Mouse (Mus musculus) hindbrain, embryonic 13.5 days (tissue): Measurements from ENCODE around the gene Rbfox2. TPM values are rescaled to one million over a fixed set of nuclear protein-coding genes. Genes with fewer than 3 reads are reported as not detected.

Experiments
- ATAC-seq: fragments of 200-750 bp; cut with Nextera tagmentation; 2 replicates; pipeline ENCODE4 v1.8.0; 2017; ENCODE audit warnings: moderate TSS enrichment; ENCODE audit not compliant: low FRiP score
- H3K27ac ChIP-seq: fragments of 300-500 bp; sonication (generic); 2 replicates; pipeline ENCODE4 v1.5.1; 2015; ENCODE audit warnings: inconsistent platforms, mild to moderate bottlenecking, moderate library complexity
- H3K27me3 ChIP-seq: fragments of 300-500 bp; sonication (generic); 2 replicates; pipeline ENCODE4 v1.6.1; 2015; ENCODE audit warnings: mild to moderate bottlenecking, inconsistent platforms
- H3K36me3 ChIP-seq: fragments of 300-500 bp; sonication (generic); 2 replicates; pipeline ENCODE4 v1.6.1; 2015; ENCODE audit warnings: mild to moderate bottlenecking, inconsistent platforms
- H3K4me1 ChIP-seq: fragments of 300-500 bp; sonication (generic); replicated peaks from 2 replicates; pipeline ENCODE4 v1.6.1; 2015; ENCODE audit warnings: inconsistent platforms
- H3K4me2 ChIP-seq: fragments of 300-500 bp; sonication (generic); 2 replicates; pipeline ENCODE4 v1.6.1; 2015; ENCODE audit warnings: inconsistent platforms, mild to moderate bottlenecking, moderate library complexity
- H3K4me3 ChIP-seq: fragments of 300-500 bp; sonication (generic); 2 replicates; pipeline ENCODE4 v1.5.1; 2015; ENCODE audit warnings: mild to moderate bottlenecking, inconsistent platforms
- H3K9ac ChIP-seq: fragments of 300-500 bp; sonication (generic); 2 replicates; pipeline ENCODE4 v1.6.1; 2015; ENCODE audit warnings: mild to moderate bottlenecking, inconsistent platforms
- H3K9me3 ChIP-seq: fragments of 300-500 bp; sonication (generic); 2 replicates; pipeline ENCODE4 v1.6.1; 2016; ENCODE audit warnings: inconsistent platforms
- WGBS: fragments of 180-500 bp; shearing (Covaris S2); methylation state at CpG from one replicate; pipeline ENCODE4 v1.1.7; 2015; 5-methylcytosine and 5-hydroxymethylcytosine counted together
- polyA plus RNA-seq: library from polyadenylated mRNA; unstranded; fragments of >200 nt; fragmentation: Nextera tagmentation; extraction: Ambion mirVana; gene quantifications from 2 replicates; pipeline ENCODE4 v1.2.1, GENCODE M21; 2015

Rbfox2 gene
- polyA plus RNA-seq, 1 experiment from 2014 or later = 158 TPM

GRCm38 (mm10) chr15:77142787-77143186 lies 164.0 kb downstream of the Rbfox2 start:
- Histone ChIP-seq H3K4me3 (no peak overlapping the region), H3K9ac (no peak overlapping the region), H3K9me3 (no peaks in the 10 kb centered on the region), H3K27ac (no peak overlapping the region), H3K36me3 (peaks cover 3% of the 10 kb centered on the region), H3K4me1 (peaks cover 86% of the 10 kb centered on the region), H3K27me3 (no peaks in the 10 kb centered on the region), H3K4me2 (no peak overlapping the region)
- no peak for ATAC-seq
- 91% methylated on average over 5 of the region's 5 CpGs for WGBS

GRCm38 (mm10) chr15:77142352-77142751 lies 164.5 kb downstream of the Rbfox2 start:
- Histone ChIP-seq H3K4me1 (peaks cover 83% of the 10 kb centered on the region), H3K9ac (no peak overlapping the region)
- WGBS = 76% methylated on average over 6 of the region's 6 CpGs

DNA sequence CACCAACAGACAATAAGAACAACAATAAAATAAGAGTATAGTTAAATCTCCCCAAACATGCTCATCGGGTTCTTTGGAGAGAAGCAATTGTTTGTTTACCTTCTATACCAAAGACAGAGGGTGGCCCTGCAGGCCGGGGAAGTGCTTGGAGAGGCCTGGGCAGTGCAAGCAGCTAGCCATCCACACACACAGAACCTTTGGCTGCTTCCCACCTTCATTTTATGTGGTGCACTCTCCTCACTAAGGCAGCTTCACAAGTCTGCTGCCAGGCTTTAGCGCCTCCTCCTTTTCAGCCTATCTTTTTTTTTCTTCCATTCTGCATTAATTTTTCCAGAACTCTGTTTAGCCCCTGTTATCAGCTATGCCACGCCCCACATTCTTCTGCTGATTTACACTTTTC lies 165.1 kb downstream of the Rbfox2 start:
- H3K27me3 ChIP-seq = no peaks in the 10 kb centered on the region
- 69% methylated on average over 4 of the region's 4 CpGs for WGBS
- H3K4me3 ChIP-seq = no peak overlapping the region
- H3K9me3 ChIP-seq = no peaks in the 10 kb centered on the region
- peaks cover 81% of the 10 kb centered on the region for H3K4me1 ChIP-seq
- H3K27ac ChIP-seq = no peak overlapping the region
- peaks cover 3% of the 10 kb centered on the region for H3K36me3 ChIP-seq
- H3K4me2 ChIP-seq = no peak overlapping the region
- H3K9ac ChIP-seq = no peak overlapping the region
- no peak for ATAC-seq

More at GRCm38 (mm10) chr15:77142352-77142751, 164.5 kb downstream of the Rbfox2 start:
- H3K36me3 ChIP-seq = peaks cover 3% of the 10 kb centered on the region
- H3K4me2 ChIP-seq = no peak overlapping the region
- H3K9me3 ChIP-seq = no peaks in the 10 kb centered on the region
- H3K4me3 ChIP-seq = no peak overlapping the region
- H3K27me3 ChIP-seq = no peaks in the 10 kb centered on the region
- no peak for ATAC-seq
- H3K27ac ChIP-seq = 0 out of 2 replicates have a peak overlapping the region, but pooled peaks have one; percentile 23

DNA sequence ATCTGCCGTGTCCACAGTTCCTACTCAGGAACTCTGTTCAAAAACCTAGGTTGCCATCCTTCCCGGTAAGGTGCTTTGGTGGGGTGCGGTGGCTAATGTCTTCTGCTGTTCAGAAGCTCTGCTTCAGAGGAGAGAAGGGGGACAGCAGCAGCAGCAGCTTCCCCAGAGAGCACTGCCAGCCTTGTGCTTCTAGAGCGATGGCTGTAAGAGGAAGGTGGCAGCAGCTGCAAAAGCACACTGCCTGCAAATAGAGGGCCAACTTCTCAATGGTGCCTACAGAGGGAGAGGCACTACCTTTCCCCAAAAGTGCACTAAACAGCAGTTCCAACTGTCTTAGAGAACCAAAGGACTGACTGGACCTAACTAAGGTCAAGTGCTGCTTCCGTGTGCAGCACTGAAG lies 168.5 kb downstream of the Rbfox2 start:
- H3K4me2 ChIP-seq = no peak overlapping the region
- H3K4me1 ChIP-seq = peaks cover 51% of the 10 kb centered on the region
- H3K36me3 ChIP-seq = peaks cover 16% of the 10 kb centered on the region
- no peaks in the 10 kb centered on the region for H3K27me3 ChIP-seq
- peak overlapping the region; percentile 24; the same call in 1 of the 2 replicates for H3K27ac ChIP-seq
- H3K9ac ChIP-seq = no peak overlapping the region
- WGBS = 68% methylated on average over 5 of the region's 5 CpGs
- ATAC-seq = no peak
- H3K9me3 ChIP-seq = no peaks in the 10 kb centered on the region
- no peak overlapping the region for H3K4me3 ChIP-seq

DNA sequence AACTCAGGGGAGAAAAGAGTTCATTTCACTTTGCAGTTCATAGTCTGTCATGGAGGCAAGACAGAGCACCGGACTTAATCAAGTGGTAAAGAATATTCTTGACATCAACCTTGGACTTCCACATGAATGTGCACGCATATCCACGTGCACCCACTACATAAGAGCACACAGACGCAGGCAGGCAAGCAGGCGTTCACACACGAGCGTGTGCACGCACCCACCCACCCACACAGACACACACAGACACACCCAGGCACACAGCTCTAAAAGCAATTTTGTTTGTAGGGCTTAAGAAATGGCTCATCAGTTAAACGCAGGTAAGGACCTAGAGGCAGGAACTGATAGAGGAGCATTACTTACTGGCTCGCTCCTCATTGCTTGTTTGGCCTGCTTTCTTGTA lies 172.3 kb downstream of the Rbfox2 start:
- Histone ChIP-seq H3K4me2 (no peak overlapping the region), H3K9ac (no peak overlapping the region), H3K4me1 (peaks cover 14% of the 10 kb centered on the region), H3K27me3 (no peaks in the 10 kb centered on the region), H3K27ac (no peak overlapping the region), H3K36me3 (peaks cover 39% of the 10 kb centered on the region), H3K9me3 (no peaks in the 10 kb centered on the region), H3K4me3 (no peak overlapping the region)
- 97% methylated on average over 10 of the region's 10 CpGs for WGBS
- no peak for ATAC-seq

GRCm38 (mm10) chr15:77129154-77129553 lies 177.7 kb downstream of the Rbfox2 start:
- WGBS = 79% methylated on average over 8 of the region's 8 CpGs
- H3K36me3 ChIP-seq = peaks cover 39% of the 10 kb centered on the region

DNA sequence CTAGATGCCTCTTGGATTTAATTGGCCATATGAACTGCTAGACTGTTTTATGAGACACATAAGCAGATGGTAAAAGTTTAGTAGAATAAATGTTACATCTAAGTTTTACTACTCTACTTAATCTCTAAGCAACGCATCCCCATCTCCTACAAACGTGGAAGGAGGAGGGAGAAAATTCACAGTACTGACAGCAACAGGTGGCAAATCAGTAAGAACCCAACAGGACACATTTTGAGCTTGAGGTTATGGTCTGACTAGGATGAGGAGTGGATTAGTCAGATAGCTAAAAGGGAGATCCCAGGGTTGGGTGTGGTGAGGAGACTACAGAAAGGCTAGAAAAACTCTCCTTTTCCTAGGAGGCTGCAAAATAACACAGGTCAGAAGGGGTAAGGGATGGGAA lies 179.1 kb downstream of the Rbfox2 start:
- Histone ChIP-seq H3K9ac (no peak overlapping the region), H3K9me3 (no peaks in the 10 kb centered on the region), H3K4me2 (no peak overlapping the region), H3K4me3 (no peak overlapping the region), H3K27ac (no peak overlapping the region), H3K4me1 (0 out of 2 replicates have a peak, but pooled peaks cover 2% of the 10 kb centered on the region), H3K36me3 (peaks cover 37% of the 10 kb centered on the region), H3K27me3 (no peaks in the 10 kb centered on the region)
- 87% methylated on average over 2 of the region's 2 CpGs for WGBS
- no peak for ATAC-seq

More at GRCm38 (mm10) chr15:77129154-77129553, 177.7 kb downstream of the Rbfox2 start:
- Histone ChIP-seq H3K9me3 (no peaks in the 10 kb centered on the region), H3K4me3 (no peak overlapping the region), H3K27ac (no peak overlapping the region), H3K4me1 (no peaks in the 10 kb centered on the region), H3K27me3 (no peaks in the 10 kb centered on the region), H3K9ac (no peak overlapping the region), H3K4me2 (no peak overlapping the region)
- ATAC-seq = no peak

- Histone ChIP-seq H3K4me1 (0 out of 2 replicates have a peak, but pooled peaks cover 2% of the 10 kb centered on the region), H3K9ac (no peak overlapping the region), H3K4me3 (no peak overlapping the region), H3K27me3 (no peaks in the 10 kb centered on the region), H3K9me3 (no peaks in the 10 kb centered on the region), H3K27ac (no peak overlapping the region), H3K36me3 (peaks cover 26% of the 10 kb centered on the region), H3K4me2 (no peak overlapping the region)
- 95% methylated on average over 3 of the region's 3 CpGs for WGBS
- ATAC-seq = no peak
Measured at GRCm38 (mm10) chr15:77126674-77127073, 180.1 kb downstream of the Rbfox2 start.

DNA sequence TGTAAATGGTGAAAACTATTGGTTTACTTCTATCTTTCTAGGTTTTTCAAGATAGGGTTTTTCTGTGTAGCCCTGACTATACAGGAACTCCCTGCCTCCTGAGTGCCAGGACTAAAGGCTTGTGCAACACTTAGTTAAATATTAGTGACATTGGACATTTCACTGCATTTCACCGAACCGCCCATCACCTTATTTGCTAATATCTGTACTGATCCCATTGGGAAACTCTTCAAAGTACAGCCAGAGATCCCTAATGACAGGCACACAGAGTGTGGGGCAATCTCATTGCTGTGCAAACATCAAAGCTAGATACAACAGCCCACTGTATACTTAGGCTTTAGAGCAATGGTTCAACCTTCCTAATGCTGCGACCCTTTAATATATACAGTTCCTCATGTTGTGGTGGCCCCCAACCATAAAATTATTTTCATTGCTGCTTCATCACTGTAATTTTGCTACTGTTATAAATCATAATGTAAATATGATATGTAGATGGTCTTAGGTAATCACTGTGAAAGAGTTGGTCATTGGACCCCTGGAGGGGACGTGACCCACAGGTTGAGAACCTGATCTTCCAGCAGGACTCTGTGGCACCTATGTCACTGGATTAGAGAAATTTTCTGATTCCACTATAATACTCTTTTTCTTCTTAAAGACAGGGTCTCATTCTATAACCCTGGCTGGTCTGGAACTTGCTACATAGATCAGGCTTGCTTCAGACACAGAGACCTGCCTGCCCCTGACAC lies 182.3 kb downstream of the Rbfox2 start:
- Histone ChIP-seq H3K27me3 (no peaks in the 10 kb centered on the region), H3K4me3 (no peak overlapping the region), H3K9me3 (no peaks in the 10 kb centered on the region), H3K4me1 (0 out of 2 replicates have a peak, but pooled peaks cover 2% of the 10 kb centered on the region), H3K27ac (no peak overlapping the region), H3K9ac (no peak overlapping the region), H3K36me3 (peaks cover 15% of the 10 kb centered on the region), H3K4me2 (no peak overlapping the region)
- WGBS = 95% methylated on average over 4 of the region's 4 CpGs
- no peak for ATAC-seq

DNA sequence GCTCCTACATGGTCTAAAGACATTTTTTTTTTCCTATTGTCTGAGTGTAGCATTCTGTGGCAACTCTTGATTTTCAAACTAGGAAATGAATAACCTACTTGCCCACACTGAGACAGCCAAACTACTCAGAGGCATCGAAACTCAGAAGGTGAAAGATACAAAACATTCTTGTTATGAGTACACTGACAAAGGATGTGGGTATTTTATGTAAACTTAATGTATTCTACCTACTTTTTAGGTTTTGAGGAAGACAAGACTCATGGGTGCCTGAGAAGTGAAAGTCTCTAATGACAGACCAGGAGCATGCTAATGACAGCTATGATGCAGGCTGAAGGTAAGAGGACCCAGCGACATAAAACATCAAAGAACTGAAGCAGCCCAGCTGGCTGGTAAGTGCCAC lies 184.0 kb downstream of the Rbfox2 start:
- no peaks in the 10 kb centered on the region for H3K27me3 ChIP-seq

DNA sequence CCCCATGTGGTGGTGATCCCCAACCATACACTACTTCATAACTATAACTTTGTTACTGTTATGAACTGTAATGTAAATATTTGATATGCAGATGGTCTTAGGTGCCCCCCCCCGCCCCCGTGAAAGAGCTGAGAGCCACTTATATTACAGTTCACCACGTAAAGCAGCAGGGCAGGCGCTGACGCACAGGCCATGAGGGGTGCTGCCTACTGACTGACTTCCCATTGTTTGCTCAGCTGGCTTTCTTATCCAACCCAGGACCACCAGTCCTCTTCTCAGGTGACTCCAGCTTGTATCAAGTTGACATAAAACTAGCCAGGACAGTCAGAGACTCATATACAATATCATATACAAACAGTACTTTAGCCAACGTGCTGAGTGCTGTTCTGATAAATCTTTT lies 184.6 kb downstream of the Rbfox2 start:
- peaks cover 4% of the 10 kb centered on the region; the same call in 1 of the 2 replicates for H3K36me3 ChIP-seq
- WGBS = 84% methylated on average over 6 of the region's 6 CpGs
- H3K9me3 ChIP-seq = no peaks in the 10 kb centered on the region
- no peak overlapping the region for H3K4me3 ChIP-seq
- no peak overlapping the region for H3K9ac ChIP-seq
- H3K4me2 ChIP-seq = no peak overlapping the region
- no peak for ATAC-seq
- H3K27me3 ChIP-seq = no peaks in the 10 kb centered on the region
- no peak overlapping the region for H3K27ac ChIP-seq
- peaks cover 16% of the 10 kb centered on the region for H3K4me1 ChIP-seq

More for the DNA sequence above, 184.0 kb downstream of the Rbfox2 start:
- 90% methylated on average over 2 of the region's 2 CpGs for WGBS
- no peak for ATAC-seq
- H3K9ac ChIP-seq = no peak overlapping the region
- H3K27ac ChIP-seq = no peak overlapping the region
- H3K9me3 ChIP-seq = no peaks in the 10 kb centered on the region
- no peak overlapping the region for H3K4me2 ChIP-seq
- H3K36me3 ChIP-seq = peaks cover 6% of the 10 kb centered on the region; the same call in 1 of the 2 replicates
- H3K4me3 ChIP-seq = no peak overlapping the region
- peaks cover 13% of the 10 kb centered on the region; the same call in 1 of the 2 replicates for H3K4me1 ChIP-seq

DNA sequence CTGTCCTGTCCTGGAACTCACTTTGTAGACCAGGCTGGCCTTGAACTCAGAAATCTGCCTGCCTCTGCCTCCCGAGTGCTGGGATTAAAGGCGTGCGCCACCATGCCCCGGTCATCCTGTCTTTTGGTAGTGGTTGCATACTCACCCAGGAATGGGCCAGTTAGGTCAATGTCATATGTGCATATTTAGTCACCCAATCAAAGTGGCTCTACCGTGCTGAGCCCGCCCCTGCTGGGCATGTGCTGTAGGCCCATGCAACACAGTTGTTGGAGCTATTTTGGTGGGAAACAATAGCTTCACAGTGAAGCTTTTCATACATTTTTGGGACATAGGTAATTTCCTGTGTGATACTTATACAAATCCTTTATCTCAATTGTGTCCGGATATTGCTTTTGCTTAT lies 187.1 kb downstream of the Rbfox2 start:
- Histone ChIP-seq H3K9me3 (no peaks in the 10 kb centered on the region), H3K4me3 (no peak overlapping the region), H3K4me2 (no peak overlapping the region), H3K36me3 (peaks cover 21% of the 10 kb centered on the region), H3K4me1 (peaks cover 23% of the 10 kb centered on the region), H3K9ac (no peak overlapping the region), H3K27me3 (no peaks in the 10 kb centered on the region), H3K27ac (no peak overlapping the region)
- ATAC-seq = no peak
- 97% methylated on average over 7 of the region's 7 CpGs for WGBS

GRCm38 (mm10) chr15:77117209-77117608 lies 189.6 kb downstream of the Rbfox2 start:
- Histone ChIP-seq H3K4me2 (no peak overlapping the region), H3K36me3 (peaks cover 41% of the 10 kb centered on the region), H3K4me1 (peaks cover 21% of the 10 kb centered on the region), H3K9ac (no peak overlapping the region), H3K27me3 (no peaks in the 10 kb centered on the region), H3K9me3 (no peaks in the 10 kb centered on the region), H3K4me3 (no peak overlapping the region), H3K27ac (no peak overlapping the region)
- ATAC-seq = no peak
- 28% methylated on average over 3 of the region's 3 CpGs for WGBS
